Mouse (Mus musculus): ENCODE results near the gene Nckap5l. TPM values are rescaled to one million over a fixed set of nuclear protein-coding genes. Genes with fewer than 3 reads are reported as not detected.

Nckap5l gene
- total RNA-seq, 2 experiments from 2014 or later: 2.3 to 2.7 TPM

DNA sequence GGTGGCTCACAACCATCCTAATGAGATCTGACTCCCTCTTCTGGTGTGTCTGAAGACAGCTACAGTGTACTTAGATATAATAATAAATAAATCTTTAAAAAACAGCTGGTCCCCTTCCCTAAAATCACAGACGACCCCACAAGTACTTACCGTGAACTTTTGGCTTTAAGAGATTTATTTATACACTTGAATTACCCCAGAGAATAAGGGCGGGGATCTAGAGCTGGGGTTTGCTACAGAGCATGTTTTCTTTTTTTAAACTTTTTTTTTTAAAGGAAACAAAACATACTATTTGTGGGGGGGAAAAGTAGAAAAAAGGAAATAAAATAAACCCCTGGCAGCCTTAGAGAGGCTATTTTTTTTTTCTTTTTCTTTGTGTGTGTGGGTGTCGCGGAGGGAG lies 37.4 kb downstream of the Nckap5l start:
- intact Hi-C loops (cut with DNase I): no loop called here

DNA sequence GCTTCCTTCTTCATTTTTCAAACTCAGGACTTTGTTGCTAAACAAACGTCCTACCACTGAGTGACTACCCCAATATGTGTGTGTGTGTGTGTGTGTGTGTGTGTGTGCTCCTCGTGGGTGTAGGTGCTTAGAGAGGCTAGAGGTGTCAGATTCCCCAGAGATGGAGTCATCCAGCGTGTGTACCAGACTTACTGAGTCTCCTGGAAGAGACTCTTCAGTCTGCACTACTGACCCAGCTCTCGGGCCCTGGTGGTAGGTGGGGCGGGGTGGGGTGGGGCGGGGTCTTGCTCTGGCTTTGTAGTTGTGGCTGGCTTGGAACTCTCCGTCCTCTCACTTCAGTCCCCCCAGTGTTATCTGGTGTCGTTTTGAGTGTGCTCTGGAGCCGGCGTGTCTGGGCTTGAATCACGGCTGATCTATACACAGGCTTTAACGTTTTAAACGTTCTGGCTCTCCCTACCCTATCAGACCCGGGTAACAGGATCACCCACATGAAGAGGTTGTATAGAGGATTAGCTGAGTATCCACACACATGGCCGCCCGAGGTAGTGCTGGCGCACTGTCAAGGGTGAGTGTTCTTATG lies 39.8 kb downstream of the Nckap5l start:
- intact Hi-C loops (cut with DNase I): no loop called here
- Histone ChIP-seq H3K27ac (peak overlapping the region; percentile 24; the same call in 1 of the 2 replicates), H3K4me3 (no peak overlapping the region)
- TF ChIP-seq CTCF (IDR thresholded peaks at IDR 0.05): no peak
- no peak for DNase-seq

More for the DNA sequence above, 37.4 kb downstream of the Nckap5l start:
- Histone ChIP-seq H3K4me3 (peak overlapping the region; percentile 55), H3K27ac (peak overlapping the region; percentile 86)
- TF ChIP-seq CTCF (IDR thresholded peaks at IDR 0.05): no peak
- DNase-seq: no peak

DNA sequence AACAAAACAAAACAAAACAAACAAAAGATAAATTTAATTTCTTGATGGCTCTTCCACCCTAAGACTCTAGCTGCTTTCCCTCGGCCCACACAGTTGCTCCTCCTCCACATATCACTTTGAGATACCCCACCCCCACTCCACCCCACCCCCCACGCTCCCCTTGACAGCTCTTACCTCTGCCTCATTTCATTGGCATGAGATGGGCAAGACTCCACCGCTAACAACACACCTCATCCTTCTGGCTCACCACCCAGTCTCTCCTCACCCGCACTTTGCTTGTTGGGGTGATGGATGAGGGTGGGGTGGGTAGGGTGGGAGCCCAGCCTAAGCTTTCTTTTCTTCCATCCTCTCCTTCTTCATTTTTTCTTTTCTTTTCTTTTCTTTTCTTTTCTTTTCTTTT lies 40.6 kb downstream of the Nckap5l start:
- DNase-seq: no peak
- intact Hi-C loops (cut with DNase I): loop anchor here (1.0 kb wide), 1 partner anchor 54 kb away; no protein-coding TSS in a partner anchor
- H3K27ac ChIP-seq: peak overlapping the region; percentile 48
- TF ChIP-seq CTCF (IDR thresholded peaks at IDR 0.05): no peak
- H3K4me3 ChIP-seq: peak overlapping the region; percentile 37; the same call in 1 of the 2 replicates

DNA sequence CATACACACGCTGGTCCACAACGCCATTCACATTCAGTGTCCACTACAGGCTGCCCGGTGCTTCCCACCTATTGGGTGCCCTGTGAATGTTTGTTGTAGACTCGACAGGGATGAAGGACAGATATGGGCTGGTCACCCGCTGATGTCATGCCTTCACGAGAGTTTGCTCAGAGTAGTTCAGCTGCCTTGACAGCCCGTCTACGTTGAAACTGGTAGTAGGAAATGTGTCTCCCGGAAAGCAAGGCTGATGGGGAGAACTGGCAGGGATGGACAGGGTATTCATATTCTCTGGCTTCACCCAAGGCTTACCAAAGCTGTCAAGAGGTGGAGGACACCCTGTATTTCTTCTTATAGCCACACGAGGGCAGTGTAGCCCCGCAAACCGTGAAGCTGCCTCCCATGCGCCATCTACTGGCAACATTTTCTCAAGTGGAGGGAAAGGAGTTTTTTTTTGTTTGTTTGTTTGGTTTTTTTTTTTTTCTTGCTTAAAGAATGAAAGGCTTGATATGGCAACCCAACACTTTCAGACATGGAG lies 41.1 kb downstream of the Nckap5l start:
- no peak; the same call in 1 of the 2 replicates for TF ChIP-seq CTCF (IDR thresholded peaks at IDR 0.05)
- intact Hi-C loops (cut with DNase I): loop anchor here (1.0 kb wide), 1 partner anchor 55 kb away; no protein-coding TSS in a partner anchor
- DNase-seq: peak; percentile 77
- Histone ChIP-seq H3K27ac (peak overlapping the region; percentile 48), H3K4me3 (peak overlapping the region; percentile 37)

DNA sequence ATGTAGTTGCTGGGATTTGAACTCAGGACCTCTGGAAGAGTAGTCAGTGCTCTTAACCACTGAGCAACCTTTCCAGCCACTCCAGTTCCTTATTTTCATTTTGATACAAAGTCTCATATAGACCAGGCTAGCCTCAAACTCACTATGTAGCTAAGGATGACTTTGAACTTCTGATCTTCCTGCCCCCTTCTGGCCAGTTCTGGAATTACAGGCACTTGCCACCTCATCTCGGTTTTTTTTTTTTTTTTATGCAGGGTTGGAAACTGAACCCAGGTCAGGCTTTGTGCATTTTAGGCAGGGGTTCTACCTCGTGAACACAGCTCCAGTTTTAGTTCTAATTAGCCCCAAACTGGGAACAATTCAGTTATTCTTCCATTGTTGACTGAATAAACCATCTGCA lies 41.8 kb downstream of the Nckap5l start:
- Histone ChIP-seq H3K27ac (no peak overlapping the region), H3K4me3 (peak overlapping the region; percentile 37; the same call in 1 of the 2 replicates)
- peak; percentile 82 for TF ChIP-seq CTCF (IDR thresholded peaks at IDR 0.05)
- intact Hi-C loops (cut with DNase I): loop anchor here (1.0 kb wide), 1 partner anchor 56 kb away; no protein-coding TSS in a partner anchor
- DNase-seq: peak; percentile 61

DNA sequence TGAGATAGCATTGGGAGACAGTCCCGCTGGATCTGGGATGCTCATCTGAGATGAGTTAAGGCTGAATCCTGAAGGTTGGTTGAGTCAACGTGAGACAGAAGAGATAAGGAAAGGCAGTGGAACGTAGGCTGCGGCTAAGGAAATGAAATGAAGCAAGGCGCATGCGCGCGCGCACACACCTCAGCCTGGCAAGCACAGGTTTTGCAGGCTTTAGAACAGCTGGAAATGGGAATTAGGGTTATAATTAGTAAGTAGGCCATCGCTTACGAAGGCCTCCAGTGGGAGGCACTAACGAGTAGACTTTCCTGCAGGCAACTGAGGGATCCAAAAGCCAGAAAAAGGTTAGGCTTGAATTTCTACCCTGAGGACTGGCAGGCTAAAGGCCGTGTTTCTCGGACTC lies 45.8 kb downstream of the Nckap5l start:
- peak; percentile 50 for DNase-seq
- intact Hi-C loops (cut with DNase I): no loop called here
- Histone ChIP-seq H3K27ac (peak overlapping the region; percentile 63; the same call in 1 of the 2 replicates), H3K4me3 (peak overlapping the region; percentile 23; the same call in 1 of the 2 replicates)
- TF ChIP-seq CTCF (IDR thresholded peaks at IDR 0.05): peak; percentile 43

DNA sequence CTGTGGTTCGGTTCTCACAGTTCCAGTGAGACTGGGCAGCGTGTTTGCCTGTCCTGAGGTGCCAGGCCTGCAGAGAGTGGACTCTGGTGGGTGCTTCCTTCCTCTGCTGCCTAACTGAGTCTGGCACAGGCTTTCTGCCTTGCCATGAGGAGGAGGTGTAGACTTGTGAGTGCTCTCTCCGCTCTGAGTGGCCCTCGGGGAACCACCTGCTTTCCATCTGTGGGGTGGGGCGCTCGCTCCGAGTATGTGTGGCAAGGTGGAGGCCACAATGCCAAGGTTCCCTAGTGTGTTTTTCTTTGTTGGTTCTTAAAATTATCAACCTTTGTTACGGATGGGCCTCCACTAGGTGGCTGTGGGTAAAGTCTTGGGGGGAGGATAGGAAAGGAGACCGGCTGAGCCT lies 48.7 kb downstream of the Nckap5l start:
- H3K27ac ChIP-seq: no peak overlapping the region
- TF ChIP-seq CTCF (IDR thresholded peaks at IDR 0.05): no peak
- H3K4me3 ChIP-seq: no peak overlapping the region
- no peak for DNase-seq
- intact Hi-C loops (cut with DNase I): no loop called here

DNA sequence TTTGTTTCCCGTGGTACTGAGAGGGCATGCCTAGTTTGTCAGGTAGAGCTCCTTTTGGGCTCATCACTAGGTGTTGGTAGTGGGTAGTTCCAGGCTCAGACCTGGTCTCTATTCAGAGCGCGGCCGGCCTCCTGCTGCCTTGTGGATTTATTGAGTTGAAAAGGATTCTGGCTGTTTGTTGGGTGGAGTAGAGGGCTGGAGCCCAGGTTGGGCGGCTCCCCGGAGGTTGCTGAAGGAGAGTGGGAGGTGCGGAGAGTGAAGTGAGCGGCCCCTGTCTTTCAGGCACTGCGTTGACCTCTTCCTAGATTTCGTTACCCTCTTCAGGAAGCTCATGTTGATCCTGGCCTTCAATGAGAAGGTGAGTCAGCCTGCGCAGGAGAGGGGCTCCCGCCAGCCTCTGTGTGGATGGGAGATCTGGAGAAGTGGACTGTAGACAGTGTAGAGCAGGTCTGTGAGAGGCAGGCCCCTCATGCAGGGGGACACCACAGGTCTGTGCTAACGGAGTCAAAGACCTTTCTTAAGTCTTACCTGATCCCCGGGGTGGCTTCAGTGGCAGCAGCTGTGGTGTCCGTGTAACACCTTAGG lies 50.5 kb downstream of the Nckap5l start:
- H3K27ac ChIP-seq: no peak overlapping the region
- no peak for DNase-seq
- no peak for TF ChIP-seq CTCF (IDR thresholded peaks at IDR 0.05)
- intact Hi-C loops (cut with DNase I): no loop called here
- no peak overlapping the region for H3K4me3 ChIP-seq

DNA sequence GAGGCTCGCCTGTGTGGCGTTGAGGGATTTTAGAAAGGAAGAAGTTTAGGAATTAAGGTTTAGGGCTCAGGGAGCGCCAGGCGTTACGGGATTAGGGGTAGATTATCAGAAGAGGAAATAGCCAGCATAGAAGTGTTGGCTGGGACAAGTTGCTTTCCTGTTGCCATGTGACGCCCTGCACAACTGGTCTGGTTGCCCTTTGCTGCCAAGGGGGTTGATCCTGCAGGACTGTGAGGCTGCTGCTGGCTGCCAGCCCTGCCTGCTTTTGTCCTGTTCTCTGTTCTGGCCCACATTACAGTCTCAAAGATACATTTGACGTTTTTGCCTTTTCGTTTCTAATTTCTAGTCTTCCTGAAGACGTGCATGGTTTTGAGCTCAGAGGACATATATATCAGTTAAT lies 52.4 kb downstream of the Nckap5l start:
- no peak overlapping the region for H3K4me3 ChIP-seq

DNA sequence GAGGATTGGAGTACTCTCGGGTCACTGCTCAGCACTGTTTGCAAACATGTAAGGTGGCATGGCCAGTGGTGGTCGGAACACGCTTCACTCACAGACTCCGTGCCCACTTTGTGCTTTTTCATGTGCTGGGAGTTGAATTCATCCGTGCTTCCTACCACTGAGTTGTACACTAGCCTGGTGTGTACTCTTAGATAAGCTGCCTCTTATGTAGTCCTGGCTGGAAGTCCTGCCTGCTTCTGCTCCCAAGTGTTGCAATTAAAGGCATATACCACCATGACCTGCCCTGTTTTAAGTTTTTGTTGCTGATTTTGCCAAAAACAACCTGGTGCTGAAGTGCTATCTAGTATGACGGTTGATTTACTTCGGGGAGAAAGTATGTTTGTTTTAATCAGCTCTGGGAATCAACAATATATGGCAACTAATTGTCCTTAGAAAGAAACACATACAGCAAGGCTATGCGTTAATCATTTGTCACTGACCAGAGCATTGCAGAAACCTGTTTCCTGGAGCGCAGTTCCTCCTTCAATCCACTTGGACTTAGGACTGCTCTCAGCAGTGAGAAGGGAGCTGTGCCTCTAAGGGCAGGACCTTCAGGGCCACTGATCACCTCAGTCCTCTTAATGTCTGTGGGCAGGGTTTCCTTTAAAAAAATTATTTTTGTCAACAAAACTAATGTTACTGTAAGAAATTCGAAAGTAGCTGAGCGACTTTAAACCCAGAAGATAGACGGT lies 54.2 kb downstream of the Nckap5l start:
- no peak for TF ChIP-seq CTCF (IDR thresholded peaks at IDR 0.05)
- intact Hi-C loops (cut with DNase I): no loop called here
- Histone ChIP-seq H3K4me3 (no peak overlapping the region), H3K27ac (no peak overlapping the region)
- no peak for DNase-seq

More for the DNA sequence above, 52.4 kb downstream of the Nckap5l start:
- peak overlapping the region; percentile 52 for H3K27ac ChIP-seq
- TF ChIP-seq CTCF (IDR thresholded peaks at IDR 0.05): no peak
- peak; percentile 75 for DNase-seq
- intact Hi-C loops (cut with DNase I): no loop called here

DNA sequence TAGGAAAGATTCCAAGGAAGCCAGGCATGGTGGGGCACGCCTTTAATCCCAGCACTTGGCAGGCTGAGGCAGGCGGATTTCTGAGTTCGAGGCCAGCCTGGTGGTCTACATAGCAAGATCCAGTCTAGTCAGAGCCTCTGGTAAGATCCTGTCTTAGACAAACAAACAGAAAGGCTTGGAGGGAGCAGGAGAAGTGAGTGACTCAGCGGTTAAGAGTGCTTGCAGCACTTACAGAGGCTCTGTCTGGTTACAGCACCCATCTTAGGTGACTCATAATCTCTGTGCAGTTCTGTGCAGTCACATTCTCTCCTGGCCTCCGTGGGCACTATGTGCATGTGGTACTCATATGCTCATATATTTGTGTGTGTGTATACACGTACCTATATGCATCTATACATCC lies 56.9 kb downstream of the Nckap5l start:
- TF ChIP-seq CTCF (IDR thresholded peaks at IDR 0.05): no peak
- no peak overlapping the region for H3K4me3 ChIP-seq
- intact Hi-C loops (cut with DNase I): no loop called here
- DNase-seq: no peak
- H3K27ac ChIP-seq: peak overlapping the region; percentile 21; the same call in 1 of the 2 replicates

DNA sequence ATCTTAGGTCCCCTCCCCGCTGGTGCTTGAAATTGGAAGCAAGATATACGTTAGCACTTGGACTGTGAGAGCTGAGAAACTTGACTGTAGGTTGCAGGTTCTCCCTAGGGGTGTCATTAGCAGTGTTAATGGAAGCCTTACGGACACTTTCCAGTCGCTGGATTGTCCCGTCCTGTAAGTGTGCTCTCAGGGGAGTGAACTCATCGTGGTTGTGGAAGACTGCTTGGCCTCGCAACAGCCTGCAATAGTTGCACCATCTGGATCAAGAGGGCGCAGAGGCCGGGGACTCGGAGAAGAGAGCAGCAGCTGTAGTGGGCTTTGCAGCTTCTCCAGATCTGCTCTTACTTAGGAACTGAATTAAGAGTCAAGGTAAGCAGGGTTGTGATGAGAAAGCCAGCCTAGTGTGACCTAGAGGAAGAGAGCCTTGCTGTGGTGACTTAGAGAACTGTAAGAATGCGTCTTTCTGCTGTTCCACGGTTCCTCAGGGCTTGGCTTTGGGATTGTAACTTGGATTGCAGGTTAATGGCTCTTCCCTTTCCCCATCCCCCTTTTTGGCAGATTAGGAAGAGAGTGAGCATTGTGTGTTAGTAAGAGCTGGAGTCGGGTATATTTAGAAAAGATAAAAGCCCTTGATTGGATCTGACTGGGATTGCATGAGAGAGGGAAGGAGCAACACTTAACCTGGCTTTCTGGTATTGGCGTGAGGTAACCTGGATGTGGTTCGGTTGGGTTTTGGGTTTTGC lies 57.9 kb downstream of the Nckap5l start:
- intact Hi-C loops (cut with DNase I): no loop called here
- no peak for TF ChIP-seq CTCF (IDR thresholded peaks at IDR 0.05)
- DNase-seq: peak; percentile 50
- Histone ChIP-seq H3K4me3 (peak overlapping the region; percentile 26), H3K27ac (peak overlapping the region; percentile 21)

Data from gastrocnemius, adult 2 months (tissue).